Comparison of ENCODE assay signal across 10 mouse cellular contexts in the genomic region with DNA sequence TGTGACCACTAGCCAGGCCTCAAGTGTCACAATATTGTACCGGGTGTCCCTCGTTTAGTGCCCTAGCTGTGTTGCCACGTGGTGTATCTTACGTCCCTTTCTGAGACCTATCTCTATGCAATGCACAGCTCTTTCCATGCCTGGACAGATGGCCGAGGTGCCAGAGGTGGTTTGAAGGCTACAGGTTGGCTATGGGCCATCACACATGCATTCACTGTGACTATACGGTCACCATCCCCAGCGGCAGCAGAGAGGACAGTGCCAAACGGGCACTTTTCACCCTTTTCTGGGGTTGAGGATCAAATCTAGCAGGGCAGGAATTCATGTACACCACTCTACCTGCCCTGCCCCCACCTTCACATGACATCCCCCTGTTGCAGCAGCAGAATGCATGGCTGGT.
DNase-seq lines count a peak whose midpoint lies in the region; ATAC-seq and TF ChIP-seq lines count a peak whose summit lies in the region.
"Had no signal": no experiment of that assay in that cellular context is flagged by ENCODE, and none has a peak within 500 bp of the region (broad histone marks: within the 10 kb centered on the region; RNA-seq: fewer than 3 reads in every experiment).

No protein-coding gene starts in this region.

- H3K9ac ChIP-seq in forebrain, embryonic 12.5 days = no peak overlapping the region
- H3K9ac ChIP-seq in hindbrain, embryonic 15.5 days = no peak overlapping the region
- H3K9ac ChIP-seq in midbrain, embryonic 16.5 days (ENCODE audit: low read depth, low read length) = 0 out of 2 replicates have a peak overlapping the region, but pooled peaks have one; percentile 25
- no peak overlapping the region for H3K9ac ChIP-seq in liver, embryonic 11.5 days (ENCODE audit: low read depth, low read length)

- 74% methylated on average over 8 of the region's 8 CpGs for WGBS in cerebellum, adult 2 months
- WGBS in forebrain, embryonic 12.5 days = 24% methylated on average over 8 of the region's 8 CpGs
- WGBS in hindbrain, embryonic 15.5 days = 29% methylated on average over 8 of the region's 8 CpGs
- 27% methylated on average over 8 of the region's 8 CpGs for WGBS in midbrain, embryonic 16.5 days
- WGBS in thymus, adult 2 months = 94% methylated on average over 8 of the region's 8 CpGs
- 69% methylated on average over 8 of the region's 8 CpGs for WGBS in liver, embryonic 11.5 days

- TF ChIP-seq POLR2A in cerebellum, adult 2 months (IDR thresholded peaks at IDR 0.05; ENCODE audit: borderline replicate concordance, insufficient read depth, low read length) = no peak
- TF ChIP-seq POLR2A in thymus, adult 2 months (IDR thresholded peaks at IDR 0.05; ENCODE audit: control insufficient read depth, extremely low read depth, insufficient read depth, low read length, poor library complexity) = no peak

- H3K9me3 ChIP-seq in forebrain, embryonic 12.5 days = no peaks in the 10 kb centered on the region
- H3K9me3 ChIP-seq in hindbrain, embryonic 15.5 days = no peaks in the 10 kb centered on the region
- H3K9me3 ChIP-seq in midbrain, embryonic 16.5 days (replicated peaks; ENCODE audit: control insufficient read depth, low read length, poor library complexity, severe bottlenecking) = no peaks in the 10 kb centered on the region
- no peaks in the 10 kb centered on the region for H3K9me3 ChIP-seq in liver, embryonic 11.5 days (ENCODE audit: control insufficient read depth, low read length)

- H3K4me2 ChIP-seq in forebrain, embryonic 12.5 days = peak overlapping the region; percentile 10; the same call in 1 of the 2 replicates
- H3K4me2 ChIP-seq in hindbrain, embryonic 15.5 days = no peak overlapping the region
- no peak overlapping the region for H3K4me2 ChIP-seq in midbrain, embryonic 16.5 days (ENCODE audit: low read length)
- H3K4me2 ChIP-seq in liver, embryonic 11.5 days = no peak overlapping the region

- H3K27me3 ChIP-seq in cerebellum, adult 2 months (ENCODE audit: control insufficient read depth, insufficient read depth, low read length) = no peaks in the 10 kb centered on the region
- H3K27me3 ChIP-seq in forebrain, embryonic 12.5 days = peaks cover 82% of the 10 kb centered on the region
- H3K27me3 ChIP-seq in hindbrain, embryonic 15.5 days = 0 out of 2 replicates have a peak, but pooled peaks cover 5% of the 10 kb centered on the region
- H3K27me3 ChIP-seq in midbrain, embryonic 16.5 days (ENCODE audit: control insufficient read depth, insufficient read depth, low read depth, low read length) = peaks cover 2% of the 10 kb centered on the region
- no peaks in the 10 kb centered on the region for H3K27me3 ChIP-seq in thymus, adult 2 months (ENCODE audit: control insufficient read depth, insufficient read depth, low read length)
- peaks cover 27% of the 10 kb centered on the region for H3K27me3 ChIP-seq in liver, embryonic 11.5 days (replicated peaks; ENCODE audit: control insufficient read depth, insufficient read depth, low read length)
- H3K27me3 ChIP-seq: Patski had no signal

- H3K36me3 ChIP-seq in forebrain, embryonic 12.5 days (replicated peaks) = no peaks in the 10 kb centered on the region
- no peaks in the 10 kb centered on the region for H3K36me3 ChIP-seq in hindbrain, embryonic 15.5 days
- no peaks in the 10 kb centered on the region for H3K36me3 ChIP-seq in midbrain, embryonic 16.5 days (ENCODE audit: control insufficient read depth, insufficient read depth, low read length)
- H3K36me3 ChIP-seq in thymus, adult 2 months (ENCODE audit: control insufficient read depth, insufficient read depth, low read length) = no peaks in the 10 kb centered on the region
- H3K36me3 ChIP-seq in liver, embryonic 11.5 days (ENCODE audit: control insufficient read depth, insufficient read depth, low read length) = no peaks in the 10 kb centered on the region

- ATAC-seq in forebrain, embryonic 12.5 days (ENCODE audit: low FRiP score) = 0 out of 2 replicates have a peak, but pooled peaks have one; percentile 1
- peak; percentile 1; the same call in 1 of the 2 replicates for ATAC-seq in hindbrain, embryonic 15.5 days (ENCODE audit: low FRiP score, low read depth)
- no peak for ATAC-seq in midbrain, embryonic 16.5 days
- no peak for ATAC-seq in liver, embryonic 11.5 days (replicated peaks; ENCODE audit: low FRiP score)
- ATAC-seq: Patski had no signal

- DNase-seq in cerebellum, adult 9-10 months = peak; percentile 45
- no peak for DNase-seq in cerebellum, adult 2 months
- no peak for DNase-seq in right cerebral cortex, postnatal 36 days (ENCODE audit: low spot score in 2 of 2)
- DNase-seq in thymus, adult 2 months = no peak
- DNase-seq in liver, embryonic 11.5 days (ENCODE audit: low spot score) = no peak
- DNase-seq: heart, adult 2 months had no signal

- H3K4me3 ChIP-seq in cerebellum, adult 2 months (replicated peaks; ENCODE audit: insufficient read depth, low read depth, low read length) = no peak overlapping the region
- no peak overlapping the region for H3K4me3 ChIP-seq in forebrain, embryonic 12.5 days (replicated peaks)
- H3K4me3 ChIP-seq in hindbrain, embryonic 15.5 days = no peak overlapping the region
- no peak overlapping the region for H3K4me3 ChIP-seq in midbrain, embryonic 16.5 days (ENCODE audit: low read depth, low read length)
- H3K4me3 ChIP-seq in thymus, adult 2 months (ENCODE audit: control insufficient read depth, insufficient read depth, low read length) = no peak overlapping the region
- no peak overlapping the region for H3K4me3 ChIP-seq in liver, embryonic 11.5 days (ENCODE audit: low read depth, low read length)
- H3K4me3 ChIP-seq: heart, adult 2 months had no signal

- no peak for TF ChIP-seq CTCF in cerebellum, adult 2 months (IDR thresholded peaks at IDR 0.05; ENCODE audit: borderline replicate concordance, insufficient read depth, low read depth, low read length)
- no peak for TF ChIP-seq CTCF in thymus, adult 2 months (IDR thresholded peaks at IDR 0.05; ENCODE audit: borderline replicate concordance, control insufficient read depth, extremely low read depth, insufficient read depth, low read length, poor library complexity)

- H3K4me1 ChIP-seq in cerebellum, adult 2 months (ENCODE audit: control insufficient read depth, insufficient read depth, low read length) = peaks cover 50% of the 10 kb centered on the region
- H3K4me1 ChIP-seq in forebrain, embryonic 12.5 days = peaks cover 64% of the 10 kb centered on the region
- peaks cover 55% of the 10 kb centered on the region for H3K4me1 ChIP-seq in hindbrain, embryonic 15.5 days (replicated peaks)
- H3K4me1 ChIP-seq in midbrain, embryonic 16.5 days (ENCODE audit: control insufficient read depth, insufficient read depth, low read length) = peaks cover 32% of the 10 kb centered on the region
- no peaks in the 10 kb centered on the region for H3K4me1 ChIP-seq in thymus, adult 2 months (replicated peaks; ENCODE audit: control insufficient read depth, insufficient read depth, low read length)
- H3K4me1 ChIP-seq in liver, embryonic 11.5 days (replicated peaks; ENCODE audit: control insufficient read depth, insufficient read depth, low read length) = peaks cover 10% of the 10 kb centered on the region; the same call in 1 of the 2 replicates

- no peak overlapping the region for H3K27ac ChIP-seq in cerebellum, adult 2 months (ENCODE audit: insufficient read depth, low read length)
- H3K27ac ChIP-seq in forebrain, embryonic 12.5 days = peak overlapping the region; percentile 91
- peak overlapping the region; percentile 68 for H3K27ac ChIP-seq in hindbrain, embryonic 15.5 days (replicated peaks)
- H3K27ac ChIP-seq in midbrain, embryonic 16.5 days (ENCODE audit: low read length) = peak overlapping the region; percentile 22; the same call in 1 of the 2 replicates
- H3K27ac ChIP-seq in thymus, adult 2 months (ENCODE audit: control insufficient read depth, insufficient read depth, low read length) = no peak overlapping the region
- H3K27ac ChIP-seq in liver, embryonic 11.5 days (ENCODE audit: low read depth, low read length) = no peak overlapping the region
- H3K27ac ChIP-seq: heart, adult 2 months had no signal

Comparison
In these comparisons a context has a peak if more than half of its experiments do, and no peak if none do; other contexts are left out.
1. H3K27ac ChIP-seq: peak in forebrain, embryonic 12.5 days (single experiment), hindbrain, embryonic 15.5 days (single experiment) and midbrain, embryonic 16.5 days (single experiment); none in cerebellum, adult 2 months (single experiment), thymus, adult 2 months (single experiment) and liver, embryonic 11.5 days (single experiment).
2. ATAC-seq: peak in forebrain, embryonic 12.5 days (single experiment) and hindbrain, embryonic 15.5 days (single experiment); none in midbrain, embryonic 16.5 days (single experiment) and liver, embryonic 11.5 days (single experiment).